Comparison of ENCODE assay signal across 8 mouse cellular contexts in the genomic region with DNA sequence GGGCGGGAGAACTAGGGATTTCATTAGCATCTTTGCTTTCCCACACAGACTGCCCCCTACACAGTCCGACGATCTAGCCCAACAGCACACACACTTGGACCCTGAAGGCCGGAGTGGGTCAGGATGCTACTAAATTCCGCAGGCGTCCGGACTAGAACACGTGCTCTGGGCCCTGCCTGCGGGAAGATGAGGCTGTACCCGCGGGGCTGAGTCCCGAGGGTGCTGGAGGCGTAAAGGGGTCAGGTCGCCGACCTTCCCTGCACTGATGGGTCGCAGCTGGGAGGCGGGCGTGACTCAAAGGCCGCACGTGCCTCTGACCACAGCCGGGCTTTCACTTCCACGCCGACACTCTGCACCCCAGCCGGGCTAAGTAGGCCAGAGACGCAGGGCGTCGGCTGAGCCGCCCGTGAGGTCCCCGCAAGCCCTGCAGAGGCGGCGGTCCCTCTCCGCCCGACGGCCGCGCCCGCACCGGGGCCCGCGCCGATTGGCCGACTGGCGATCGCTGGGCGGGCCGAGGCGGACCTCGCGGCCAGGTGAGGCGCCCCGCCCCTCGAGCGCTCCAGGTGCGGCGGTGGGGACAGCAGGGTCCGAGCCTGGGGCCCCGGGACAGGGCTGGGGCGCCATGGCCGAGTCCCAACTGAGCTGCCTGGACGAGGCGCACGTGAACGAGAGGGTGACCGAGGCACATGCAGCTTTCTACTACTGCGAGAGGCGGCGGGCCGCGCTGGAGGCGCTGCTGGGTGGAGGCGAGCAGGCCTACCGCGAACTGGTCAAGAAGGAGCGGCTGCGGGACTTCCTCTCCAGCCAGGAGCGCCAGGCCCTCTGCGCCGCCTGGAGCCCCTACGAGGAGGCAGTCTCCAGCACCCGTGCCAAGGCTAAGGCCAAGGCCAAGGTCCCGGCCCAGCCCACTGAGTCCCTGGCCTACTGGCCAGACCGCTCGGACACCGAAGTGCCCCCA. TPM values are rescaled to one million over a fixed set of nuclear protein-coding genes. Genes with fewer than 3 reads are reported as not detected.
A peak's percentile ranks its signal among the peaks of the same experiment; 100 is the strongest.
DNase-seq lines count a peak whose midpoint lies in the region; ATAC-seq and TF ChIP-seq lines count a peak whose summit lies in the region.

A gene (plus strand): TSS at position 553 of the 958 bp plus-strand sequence.

- 6% methylated on average over 81 of the region's 85 CpGs for WGBS in intestine, postnatal 0 days
- WGBS in liver, postnatal 0 days (ENCODE audit: insufficient replicate concordance): 8% methylated on average over 83 of the region's 85 CpGs
- 3% methylated on average over 81 of the region's 85 CpGs for WGBS in neural tube, embryonic 11.5 days

- peak within 1 kb of the TSS; percentile 69 for H3K9ac ChIP-seq in intestine, postnatal 0 days (ENCODE audit: low read depth, low read length)
- peak within 1 kb of the TSS; percentile 62 for H3K9ac ChIP-seq in liver, postnatal 0 days (replicated peaks)
- peak within 1 kb of the TSS; percentile 44 for H3K9ac ChIP-seq in neural tube, embryonic 11.5 days (ENCODE audit: low read length)

- H3K27me3 ChIP-seq in intestine, postnatal 0 days (replicated peaks; ENCODE audit: control insufficient read depth, insufficient read depth, low read length): no peaks in the 10 kb centered on the region
- H3K27me3 ChIP-seq in liver, postnatal 0 days (ENCODE audit: insufficient read depth, low read length): peaks cover 21% of the 10 kb centered on the region
- peaks cover 23% of the 10 kb centered on the region for H3K27me3 ChIP-seq in neural tube, embryonic 11.5 days (ENCODE audit: control insufficient read depth, insufficient read depth, low read length)

- TF ChIP-seq CTCF in intestine, postnatal 0 days (IDR thresholded peaks at IDR 0.05; ENCODE audit: low read depth): no peak
- no peak for TF ChIP-seq CTCF in liver, postnatal 0 days (IDR thresholded peaks at IDR 0.05; ENCODE audit: low read depth)

- TF ChIP-seq EP300 in liver, postnatal 0 days (IDR thresholded peaks at IDR 0.05; ENCODE audit: low read depth): no peak

- DNase-seq in urinary bladder, adult 18-20 months (ENCODE audit: low spot score in 2 of 2): peak; percentile 63 to 75
- DNase-seq in urinary bladder, postnatal 10 days (ENCODE audit: low spot score): no peak
- peak; percentile 55 to 57 for DNase-seq in heart, adult 18-20 months
- peak; percentile 66 for DNase-seq in liver, postnatal 0 days
- DNase-seq in neural tube, embryonic 11.5 days (ENCODE audit: low spot score): peak; percentile 51
- DNase-seq in frontal cortex, postnatal 25 days (ENCODE audit: low spot score in 2 of 2): no peak
- DNase-seq in left cerebral cortex, adult 11 months (ENCODE audit: low spot score): no peak

- H3K36me3 ChIP-seq in intestine, postnatal 0 days (ENCODE audit: control insufficient read depth, insufficient read depth): no peaks in the 10 kb centered on the region
- H3K36me3 ChIP-seq in liver, postnatal 0 days (replicated peaks; ENCODE audit: insufficient read depth, low read length): no peaks in the 10 kb centered on the region
- no peaks in the 10 kb centered on the region for H3K36me3 ChIP-seq in neural tube, embryonic 11.5 days (ENCODE audit: control insufficient read depth, insufficient read depth, low read length)

- H3K4me2 ChIP-seq in intestine, postnatal 0 days (replicated peaks; ENCODE audit: low read depth): peak within 1 kb of the TSS; percentile 79
- peak within 1 kb of the TSS; percentile 83 for H3K4me2 ChIP-seq in liver, postnatal 0 days (ENCODE audit: low read depth, low read length)
- peak within 1 kb of the TSS; percentile 64 for H3K4me2 ChIP-seq in neural tube, embryonic 11.5 days (ENCODE audit: low read depth)

- peak within 1 kb of the TSS; percentile 86 for H3K27ac ChIP-seq in intestine, postnatal 0 days (ENCODE audit: low read depth, low read length)
- H3K27ac ChIP-seq in liver, postnatal 0 days (ENCODE audit: low read depth): no peak within 1 kb of the TSS
- H3K27ac ChIP-seq in neural tube, embryonic 11.5 days (ENCODE audit: low read depth, low read length): no peak within 1 kb of the TSS

- peaks cover 3% of the 10 kb centered on the region; the same call in 1 of the 2 replicates for H3K4me1 ChIP-seq in intestine, postnatal 0 days (replicated peaks; ENCODE audit: control insufficient read depth, insufficient read depth, low read length)
- peaks cover 35% of the 10 kb centered on the region for H3K4me1 ChIP-seq in liver, postnatal 0 days (ENCODE audit: insufficient read depth)
- peaks cover 4% of the 10 kb centered on the region; the same call in 1 of the 2 replicates for H3K4me1 ChIP-seq in neural tube, embryonic 11.5 days (ENCODE audit: control insufficient read depth, insufficient read depth, low read length)

- ATAC-seq in intestine, postnatal 0 days: peak; percentile 71
- ATAC-seq in liver, postnatal 0 days: peak; percentile 77
- ATAC-seq in neural tube, embryonic 11.5 days (ENCODE audit: insufficient read depth, low FRiP score, low TSS enrichment): no peak; the same call in 1 of the 2 replicates

- no peaks in the 10 kb centered on the region for H3K9me3 ChIP-seq in intestine, postnatal 0 days (ENCODE audit: control insufficient read depth)
- no peaks in the 10 kb centered on the region for H3K9me3 ChIP-seq in liver, postnatal 0 days (ENCODE audit: low read length)
- H3K9me3 ChIP-seq in neural tube, embryonic 11.5 days (ENCODE audit: control insufficient read depth, low read length): no peaks in the 10 kb centered on the region

- H3K4me3 ChIP-seq in intestine, postnatal 0 days (ENCODE audit: low read depth, low read length): peak within 1 kb of the TSS; percentile 54
- peak within 1 kb of the TSS; percentile 32 for H3K4me3 ChIP-seq in liver, postnatal 0 days (ENCODE audit: low read depth, low read length)
- peak within 1 kb of the TSS; percentile 32 for H3K4me3 ChIP-seq in neural tube, embryonic 11.5 days (ENCODE audit: low read depth, low read length)

RNA-seq across cellular contexts. Expression of the gene that starts here (rescaled TPM):
- under 1 TPM in 1 of 2 experiments, not detected in 1; 0.18 TPM for total RNA-seq in heart, adult 18-20 months (2021)
- polyA plus RNA-seq in intestine, postnatal 0 days (2015; fragmentation: Nextera tagmentation; extraction: Ambion mirVana): 19.0 and 24.4 TPM in 2 replicates
- polyA plus RNA-seq in liver, postnatal 0 days (2015; fragmentation: Nextera tagmentation; extraction: Ambion mirVana): 1.8 and 2.3 TPM in 2 replicates
- polyA plus RNA-seq in neural tube, embryonic 11.5 days (2014; fragmentation: Nextera tagmentation; extraction: Ambion mirVana): 0.28 and 0.44 TPM in 2 replicates

Comparison
In these comparisons a context has a peak if more than half of its experiments do, and no peak if none do; other contexts are left out.
1. DNase-seq: peak in urinary bladder, adult 18-20 months (2 of 2) and liver, postnatal 0 days (single experiment); none in urinary bladder, postnatal 10 days (single experiment), frontal cortex, postnatal 25 days (0 of 2) and left cerebral cortex, adult 11 months (single experiment).
2. Peak in DNase-seq in heart, adult 18-20 months; RNA of the gene not detected or under 1 TPM.
3. Peak in DNase-seq, H3K4me3 ChIP-seq, H3K9ac ChIP-seq and H3K4me2 ChIP-seq in neural tube, embryonic 11.5 days; RNA of the gene not detected or under 1 TPM.
4. Peak in every context shown above with its lines, with median percentiles within 50 percentile points of each other: H3K4me2 ChIP-seq, H3K4me3 ChIP-seq and H3K9ac ChIP-seq.